Mouse (Mus musculus): ENCODE data around the gene Urod.

The Urod gene

DNA sequence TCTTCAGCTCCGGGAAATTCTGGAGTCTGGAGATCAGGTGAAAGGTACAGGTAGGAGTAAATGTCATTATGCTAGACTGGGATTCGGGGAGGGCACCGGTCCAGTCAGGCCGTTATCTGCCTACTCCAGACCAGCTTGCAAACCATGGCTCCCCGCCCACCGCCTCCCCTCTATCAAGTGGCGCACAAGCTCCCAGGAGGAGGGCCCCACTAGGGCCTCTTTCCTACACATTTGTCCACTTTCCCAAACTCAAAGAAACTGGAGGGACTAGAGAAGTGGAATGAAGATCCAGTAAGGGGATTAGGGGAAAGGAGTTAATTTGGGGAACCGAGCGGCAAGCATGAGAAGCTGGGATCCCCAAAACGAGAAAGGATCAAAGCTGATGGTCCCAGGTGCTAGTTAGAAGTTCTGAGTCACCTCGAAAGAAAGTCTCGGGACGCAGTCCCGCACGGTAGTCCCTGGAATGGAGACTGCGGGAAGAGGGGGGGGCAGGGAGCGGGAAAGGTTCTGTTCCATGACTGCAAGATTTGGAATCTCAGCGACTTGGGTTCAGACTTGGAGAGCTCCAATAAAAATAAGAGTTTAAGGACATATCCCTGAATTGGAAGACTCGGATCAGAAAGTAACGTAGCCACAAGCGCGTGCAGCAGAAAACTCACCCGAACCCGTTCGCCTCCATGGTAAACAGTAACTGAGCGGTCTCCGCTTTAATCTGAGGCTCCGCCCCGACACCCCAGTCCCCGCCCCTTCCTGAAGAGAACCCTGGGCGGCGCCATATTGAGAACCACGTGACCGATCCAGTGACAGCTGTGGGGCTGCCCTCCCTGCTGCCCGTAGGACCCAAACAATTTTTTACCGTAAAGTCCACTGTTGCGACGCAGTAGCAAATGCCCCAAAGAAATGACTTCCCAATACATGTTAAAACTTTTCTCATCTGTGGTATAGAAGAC is at the start of gene Urod:
Gene Urod (minus strand): TSS at position 742 of the 950 bp plus-strand sequence.
- peak; percentile 99 for DNase-seq (ENCODE audit: low read depth, low spot score)

DNA sequence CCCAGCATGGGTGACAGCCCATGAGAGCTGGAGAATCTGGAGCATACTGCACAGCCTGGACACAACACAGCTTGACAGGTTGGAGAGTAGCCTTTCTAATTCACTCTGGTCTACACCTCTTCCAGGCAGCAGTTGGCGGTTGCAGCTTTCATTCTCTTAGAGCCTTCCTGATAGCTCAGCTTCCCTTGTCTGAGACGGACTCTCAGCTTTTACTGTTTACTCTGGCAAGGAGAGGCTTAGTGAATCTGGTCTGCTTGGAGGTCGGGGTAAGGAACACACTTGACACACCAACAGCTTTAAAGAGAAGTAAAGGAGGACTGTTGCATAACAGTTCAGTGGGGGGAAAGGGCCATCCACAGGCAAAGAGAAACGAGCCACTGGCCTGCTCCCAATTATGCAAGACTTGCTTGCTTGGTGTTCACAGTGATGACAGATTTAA is 47.1 kb upstream of the Urod start:
- peak; percentile 65 for DNase-seq (ENCODE audit: low read depth, low spot score)

DNA sequence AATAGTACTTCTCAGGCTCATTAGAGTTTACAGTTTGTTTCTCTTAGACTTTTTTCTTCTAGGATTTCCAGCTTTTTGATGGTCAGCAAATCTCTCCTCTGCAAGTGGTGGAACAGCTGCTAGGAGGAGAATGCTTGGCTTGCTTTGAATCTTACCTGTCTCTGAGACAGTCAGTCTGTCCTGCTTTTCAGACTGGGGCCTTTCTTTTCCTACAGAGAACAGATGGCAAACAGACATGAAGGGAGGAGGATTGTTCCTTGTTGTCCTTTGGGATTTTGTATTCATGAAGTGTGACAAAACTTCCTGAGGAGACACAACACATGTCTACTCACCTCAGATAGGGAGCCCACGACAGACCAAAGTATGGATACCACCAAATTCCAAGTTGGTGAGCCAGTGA is 46.6 kb upstream of the Urod start:
- DNase-seq (ENCODE audit: low read depth, low spot score), result peak; percentile 39

DNA sequence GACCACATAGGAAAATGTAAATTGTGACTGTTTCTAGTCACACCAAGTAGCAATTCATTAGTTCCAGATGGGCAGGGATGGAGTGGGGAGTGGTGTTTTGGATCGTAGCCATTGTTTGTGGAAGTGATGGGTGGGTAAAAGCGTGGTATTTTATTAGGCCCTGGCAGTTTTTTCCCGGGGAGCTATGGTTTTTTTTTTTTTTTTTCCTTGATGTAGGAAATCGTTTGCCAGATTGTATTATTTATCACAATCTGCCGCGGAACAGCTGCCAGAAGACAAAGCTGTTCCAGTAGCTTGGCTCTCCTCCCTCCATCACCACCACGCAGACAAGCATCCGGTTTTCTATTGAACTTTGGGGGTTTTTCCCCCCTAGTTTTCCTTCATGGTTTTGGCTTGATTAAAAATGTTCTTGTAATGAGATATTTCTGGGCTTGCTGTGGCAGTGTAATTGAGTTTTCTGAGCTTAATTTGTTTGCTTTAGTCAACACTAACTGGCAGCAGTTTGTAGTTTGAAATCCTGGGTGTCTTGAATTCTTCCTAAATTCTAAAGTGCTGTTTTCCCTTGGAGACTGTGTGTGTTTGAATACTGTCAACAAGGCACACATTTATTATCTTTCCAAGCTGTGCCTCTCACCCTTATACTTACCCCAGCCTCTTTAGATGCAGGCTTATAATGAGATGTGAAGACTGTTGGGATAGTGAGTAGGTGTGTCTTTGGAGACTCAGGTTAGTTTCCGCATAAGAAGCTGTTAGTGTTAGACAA is 45.9 kb upstream of the Urod start:
- peak; percentile 83 for DNase-seq (ENCODE audit: low read depth, low spot score)

- DNase-seq (ENCODE audit: low read depth, low spot score), result peak; percentile 53
These were observed 36.9 kb upstream of the Urod start for GRCm38 (mm10) chr4:117031105-117031504.

- no peak for DNase-seq (ENCODE audit: low read depth, low spot score)
These were observed 29.3 kb upstream of the Urod start for GRCm38 (mm10) chr4:117023469-117023868.

GRCm38 (mm10) chr4:117019206-117020134 is 25.3 kb upstream of the Urod start, which contains the start of gene Eif2b3:
TSS of gene Eif2b3 (plus strand) at chr4:117019402.
- peak; percentile 98 for DNase-seq (ENCODE audit: low read depth, low spot score)

- DNase-seq (ENCODE audit: low read depth, low spot score), result no peak
These were observed 24.1 kb upstream of the Urod start for GRCm38 (mm10) chr4:117018327-117018726.

DNA sequence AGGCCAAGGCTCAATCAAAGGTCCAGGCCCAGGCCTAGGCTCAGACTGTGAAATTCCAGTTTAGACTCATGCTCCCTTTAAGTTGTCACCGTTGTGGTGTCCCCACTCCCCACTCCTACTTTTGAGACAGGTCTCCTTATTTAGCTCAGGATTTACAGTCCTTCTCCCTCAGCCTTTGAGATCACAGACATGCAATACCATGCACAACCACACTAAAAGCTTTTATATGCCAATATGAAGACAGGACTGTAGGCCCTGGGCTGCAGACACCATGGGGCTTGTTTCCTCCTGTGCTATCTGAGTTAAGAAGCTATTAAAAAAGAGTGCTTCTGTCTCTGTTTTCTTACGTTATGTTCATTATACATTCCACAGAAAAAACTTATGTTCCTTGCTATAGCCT is 23.5 kb upstream of the Urod start:
- no peak for DNase-seq (ENCODE audit: low read depth, low spot score)

- DNase-seq (ENCODE audit: low read depth, low spot score), result no peak
These were observed 20.7 kb upstream of the Urod start for GRCm38 (mm10) chr4:117014901-117015415.

GRCm38 (mm10) chr4:117013596-117013995 is 19.4 kb upstream of the Urod start:
- no peak for DNase-seq (ENCODE audit: low read depth, low spot score)

GRCm38 (mm10) chr4:117010231-117010630 is 16.0 kb upstream of the Urod start:
- DNase-seq (ENCODE audit: low read depth, low spot score), result no peak

GRCm38 (mm10) chr4:117007058-117007457 is 12.8 kb upstream of the Urod start:
- DNase-seq (ENCODE audit: low read depth, low spot score), result peak; percentile 37

DNA sequence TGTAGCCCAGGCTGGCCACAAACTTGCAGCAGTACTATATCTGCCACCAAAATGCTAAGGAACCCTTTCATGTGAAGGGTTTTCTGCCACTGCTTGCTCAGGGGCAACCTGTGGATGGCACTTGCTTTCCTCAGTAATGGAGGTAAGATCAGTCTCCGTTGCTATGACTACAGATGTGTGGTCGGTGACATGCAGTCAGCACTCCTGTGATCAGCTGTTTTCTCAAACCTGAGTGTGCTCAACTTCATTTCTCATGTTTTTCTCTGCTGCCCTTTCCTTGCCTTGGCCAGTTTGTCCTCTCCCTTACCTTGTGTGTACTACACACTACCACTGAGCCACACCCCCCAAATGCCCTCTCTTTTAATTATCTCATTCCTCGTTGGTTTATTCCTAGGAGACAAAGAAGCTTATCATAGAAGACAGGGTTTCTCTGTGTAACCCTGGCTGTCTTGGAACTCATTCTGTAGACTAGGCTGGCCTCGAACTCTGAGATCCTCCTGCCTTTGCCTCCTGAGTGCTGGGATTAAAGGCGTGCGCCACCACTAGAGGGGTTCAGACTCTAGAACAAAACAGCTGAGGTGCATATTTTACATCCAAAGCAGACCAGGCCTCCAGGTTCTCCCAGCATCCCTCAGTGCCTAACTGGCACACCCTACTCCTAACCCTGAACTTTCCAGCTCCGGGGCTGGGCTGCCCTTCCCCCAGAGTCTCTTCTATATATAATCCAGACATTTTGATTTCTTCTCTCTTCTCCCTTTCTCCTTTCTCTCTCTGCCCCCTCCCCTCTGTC is 11.6 kb upstream of the Urod start:
- DNase-seq (ENCODE audit: low read depth, low spot score), result no peak

GRCm38 (mm10) chr4:117004649-117005048 is 10.4 kb upstream of the Urod start:
- no peak for DNase-seq (ENCODE audit: low read depth, low spot score)

DNA sequence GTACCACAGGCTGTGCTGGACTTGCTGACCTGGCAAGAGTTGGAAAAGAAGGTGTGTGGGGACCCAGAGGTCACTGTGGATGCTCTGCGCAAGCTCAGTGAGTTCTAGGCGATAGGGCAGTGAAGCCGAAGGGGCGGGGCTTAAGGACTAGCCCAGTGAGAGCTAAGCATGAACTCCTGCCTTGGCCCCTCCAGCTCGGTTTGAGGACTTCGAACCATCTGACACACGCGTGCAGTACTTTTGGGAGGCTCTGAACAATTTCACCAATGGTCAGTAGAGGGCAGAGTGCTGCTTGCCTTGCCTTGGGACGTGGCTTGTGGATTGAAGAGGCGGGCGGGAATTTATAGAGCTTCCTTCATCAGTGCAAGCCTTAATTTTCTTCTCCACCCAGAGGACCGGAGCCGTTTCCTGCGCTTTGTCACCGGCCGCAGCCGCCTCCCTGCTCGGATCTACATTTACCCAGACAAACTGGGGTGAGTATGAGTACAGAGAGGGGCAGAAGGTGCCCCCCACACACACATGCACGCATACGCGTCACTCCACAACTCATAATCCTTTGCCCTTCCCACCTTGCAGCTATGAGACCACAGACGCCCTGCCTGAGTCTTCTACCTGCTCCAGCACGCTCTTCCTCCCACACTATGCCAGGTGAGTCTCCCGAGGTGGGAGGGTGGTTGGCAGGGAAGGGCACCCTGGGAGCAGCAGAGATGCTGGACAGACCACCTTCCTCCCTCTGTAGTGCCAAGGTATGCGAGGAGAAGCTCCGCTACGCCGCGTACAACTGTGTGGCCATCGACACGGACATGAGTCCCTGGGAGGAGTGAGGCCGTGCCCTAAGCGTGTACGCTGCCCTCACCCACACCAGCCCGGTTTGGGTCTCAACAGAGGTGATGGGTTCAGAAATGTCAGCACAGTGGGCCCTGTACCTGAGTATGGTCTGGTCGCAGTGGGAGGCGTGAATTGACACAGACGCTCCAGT is 8.6 kb upstream of the Urod start:
- DNase-seq (ENCODE audit: low read depth, low spot score), result peak; percentile 85

GRCm38 (mm10) chr4:117001957-117002356 is 7.7 kb upstream of the Urod start:
- no peak for DNase-seq (ENCODE audit: low read depth, low spot score)

DNA sequence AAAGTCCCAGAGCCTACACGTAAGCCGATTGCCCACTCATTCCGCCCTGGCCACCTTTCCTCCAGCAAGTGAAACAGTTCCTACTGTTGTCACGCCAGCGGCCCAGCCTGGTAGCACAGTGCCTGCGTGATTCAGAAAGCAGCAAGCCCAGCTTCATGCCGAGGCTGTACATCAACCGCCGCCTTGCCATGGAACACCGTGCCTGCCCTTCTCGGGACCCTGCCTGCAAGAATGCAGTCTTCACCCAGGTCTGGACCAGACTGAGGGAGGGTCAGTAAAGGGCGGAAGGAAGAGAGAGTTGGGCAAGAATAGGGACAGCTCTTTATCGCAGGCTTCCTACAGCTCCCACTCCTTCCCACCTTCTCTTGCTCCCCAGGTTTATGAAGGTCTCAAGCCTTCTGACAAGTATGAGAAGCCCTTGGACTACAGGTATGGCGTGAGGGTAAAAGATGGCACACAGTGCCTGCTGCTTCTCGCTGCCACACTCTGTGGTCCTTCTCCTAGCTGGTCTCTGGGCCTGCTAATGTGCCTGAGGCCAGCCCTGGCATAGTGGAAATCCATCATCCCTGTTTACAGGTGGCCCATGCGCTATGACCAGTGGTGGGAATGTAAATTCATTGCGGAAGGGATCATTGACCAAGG is 5.4 kb upstream of the Urod start:
- DNase-seq (ENCODE audit: low read depth, low spot score), result no peak

GRCm38 (mm10) chr4:116995798-116996135 is 1.6 kb upstream of the Urod start:
- peak; percentile 75 for DNase-seq (ENCODE audit: low read depth, low spot score)
